In genomic region chr5:76942505-76942904, GRCm38 (mm10) we compare ENCODE assay signal across 24 mouse cellular contexts. TPM values are rescaled to one million over a fixed set of nuclear protein-coding genes. Genes with fewer than 3 reads are reported as not detected.
DNase-seq lines count a peak whose midpoint lies in the region; ATAC-seq lines count a peak whose summit lies in the region.
"Had no signal": no experiment of that assay in that cellular context is flagged by ENCODE, and none has a peak within 500 bp of the region (broad histone marks: within the 10 kb centered on the region; RNA-seq: fewer than 3 reads in every experiment).

No protein-coding gene starts in this region.

- no peak overlapping the region for H3K4me3 ChIP-seq in liver, embryonic 16.5 days (ENCODE audit: low read depth, low read length)
- no peak overlapping the region for H3K4me3 ChIP-seq in liver, embryonic 12.5 days
- H3K4me3 ChIP-seq: embryonic facial prominence, embryonic 10.5 days; hindbrain, embryonic 15.5 days; midbrain, embryonic 12.5 days; neural tube, embryonic 15.5 days had no signal

- no peak overlapping the region for H3K27ac ChIP-seq in liver, embryonic 16.5 days (ENCODE audit: low read length)
- no peak overlapping the region for H3K27ac ChIP-seq in liver, embryonic 12.5 days
- H3K27ac ChIP-seq: embryonic facial prominence, embryonic 10.5 days; hindbrain, embryonic 15.5 days; midbrain, embryonic 12.5 days; neural tube, embryonic 15.5 days had no signal

- H3K4me2 ChIP-seq in liver, embryonic 16.5 days (ENCODE audit: low read depth, low read length) = no peak overlapping the region
- H3K4me2 ChIP-seq in liver, embryonic 12.5 days = no peak overlapping the region
- H3K4me2 ChIP-seq: heart, embryonic 11.5 days; hindbrain, embryonic 15.5 days; midbrain, embryonic 12.5 days; neural tube, embryonic 15.5 days had no signal

- no peak overlapping the region for H3K9ac ChIP-seq in liver, embryonic 16.5 days (ENCODE audit: low read depth, low read length)
- H3K9ac ChIP-seq in liver, embryonic 12.5 days = no peak overlapping the region
- H3K9ac ChIP-seq: forebrain, postnatal 0 days; hindbrain, embryonic 15.5 days; midbrain, embryonic 12.5 days; neural tube, embryonic 15.5 days had no signal

- no peaks in the 10 kb centered on the region for H3K9me3 ChIP-seq in liver, embryonic 16.5 days (replicated peaks; ENCODE audit: control insufficient read depth, low read length)
- H3K9me3 ChIP-seq in liver, embryonic 12.5 days (replicated peaks) = peaks cover 10% of the 10 kb centered on the region; the same call in 1 of the 2 replicates
- H3K9me3 ChIP-seq: hindbrain, embryonic 15.5 days; neural tube, embryonic 15.5 days had no signal

- DNase-seq in kidney, adult 9 months = peak; percentile 88
- peak; percentile 48 to 64 for DNase-seq in kidney, postnatal 25 days
- no peak for DNase-seq in embryo, embryonic 11 days
- no peak for DNase-seq in layer of hippocampus, adult 8-10 months (ENCODE audit: low spot score in 2 of 2)
- DNase-seq: adrenal gland, adult 8-10 months; B cell, adult 2 months; cerebellum, adult 2 months; cerebellum, postnatal 36 days; forebrain, postnatal 0 days; gastrocnemius, postnatal 14 days; heart, adult 11 months; layer of hippocampus, adult 9-11 months; lung, adult 2 months; lung, postnatal 14 days; thymus, postnatal 25 days had no signal

- no peaks in the 10 kb centered on the region for H3K27me3 ChIP-seq in liver, embryonic 16.5 days (ENCODE audit: control insufficient read depth, insufficient read depth, low read depth, low read length)
- no peaks in the 10 kb centered on the region for H3K27me3 ChIP-seq in liver, embryonic 12.5 days (replicated peaks)
- H3K27me3 ChIP-seq: CH12.LX; hindbrain, embryonic 15.5 days; midbrain, embryonic 12.5 days; neural tube, embryonic 15.5 days had no signal

- ATAC-seq in liver, embryonic 16.5 days (ENCODE audit: low read depth) = peak; percentile 74
- no peak for ATAC-seq in liver, embryonic 12.5 days
- no peak for ATAC-seq in activated CD4-positive, CD25-positive, alpha-beta regulatory T cell, adult 4 months
- ATAC-seq: forebrain, postnatal 0 days had no signal

- WGBS in liver, embryonic 16.5 days (ENCODE audit: insufficient replicate concordance) = 71% methylated on average over 4 of the region's 4 CpGs
- 70% methylated on average over 4 of the region's 4 CpGs for WGBS in liver, embryonic 12.5 days (ENCODE audit: insufficient replicate concordance)

- H3K4me1 ChIP-seq in liver, embryonic 16.5 days (ENCODE audit: control insufficient read depth, low read depth, low read length) = peaks cover 9% of the 10 kb centered on the region
- peaks cover 19% of the 10 kb centered on the region for H3K4me1 ChIP-seq in liver, embryonic 12.5 days
- H3K4me1 ChIP-seq: hindbrain, embryonic 15.5 days had no signal

- H3K36me3 ChIP-seq in liver, embryonic 16.5 days (ENCODE audit: control insufficient read depth, insufficient read depth) = peaks cover 14% of the 10 kb centered on the region
- peaks cover 54% of the 10 kb centered on the region for H3K36me3 ChIP-seq in liver, embryonic 12.5 days
- H3K36me3 ChIP-seq: hindbrain, embryonic 15.5 days had no signal

RNA-seq across cellular contexts. Expression of gene Paics, which starts 8.6 kb away (rescaled TPM):
- 139 and 155 TPM in 2 replicates for polyA plus RNA-seq in liver, embryonic 16.5 days (2015; fragmentation: Nextera tagmentation; extraction: Ambion mirVana)
- polyA plus RNA-seq in liver, embryonic 12.5 days (2016; fragmentation: Nextera tagmentation; extraction: Ambion mirVana) = 246 and 250 TPM in 2 replicates
- 100 to 1,000 TPM; 185 to 199 TPM for polyA plus RNA-seq in activated CD4-positive, CD25-positive, alpha-beta regulatory T cell, adult 4 months (2017; shearing (Covaris generic))
- 100 to 1,000 TPM in 1 of 4 experiments, 10 to 100 TPM in 3; 92.1 to 101 (median 97.4) TPM for total RNA-seq in layer of hippocampus, adult 8-10 months (2022)

RNA-seq across cellular contexts. Expression of gene Ppat, which starts 8.9 kb away (rescaled TPM):
- 18.0 and 20.1 TPM in 2 replicates for polyA plus RNA-seq in liver, embryonic 16.5 days (2015; fragmentation: Nextera tagmentation; extraction: Ambion mirVana)
- 49.0 and 49.2 TPM in 2 replicates for polyA plus RNA-seq in liver, embryonic 12.5 days (2016; fragmentation: Nextera tagmentation; extraction: Ambion mirVana)
- polyA plus RNA-seq in activated CD4-positive, CD25-positive, alpha-beta regulatory T cell, adult 4 months (2017; shearing (Covaris generic)) = 10 to 100 TPM; 27.9 to 35.6 TPM
- total RNA-seq in layer of hippocampus, adult 8-10 months (2022) = 10 to 100 TPM; 14.9 to 16.8 (median 16.1) TPM

RNA-seq across cellular contexts. Expression of gene Srp72, which starts 32.0 kb away (rescaled TPM):
- polyA plus RNA-seq in liver, embryonic 16.5 days (2015; fragmentation: Nextera tagmentation; extraction: Ambion mirVana) = 43.9 and 44.3 TPM in 2 replicates
- 58.9 and 61.9 TPM in 2 replicates for polyA plus RNA-seq in liver, embryonic 12.5 days (2016; fragmentation: Nextera tagmentation; extraction: Ambion mirVana)
- 100 to 1,000 TPM; 123 to 144 TPM for polyA plus RNA-seq in activated CD4-positive, CD25-positive, alpha-beta regulatory T cell, adult 4 months (2017; shearing (Covaris generic))
- total RNA-seq in layer of hippocampus, adult 8-10 months (2022) = 100 to 1,000 TPM; 101 to 116 (median 107) TPM

RNA-seq across cellular contexts. Expression of gene Aasdh, which starts 37.2 kb away (rescaled TPM):
- 5.8 and 6.1 TPM in 2 replicates for polyA plus RNA-seq in liver, embryonic 16.5 days (2015; fragmentation: Nextera tagmentation; extraction: Ambion mirVana)
- polyA plus RNA-seq in liver, embryonic 12.5 days (2016; fragmentation: Nextera tagmentation; extraction: Ambion mirVana) = 12.5 and 13.0 TPM in 2 replicates
- 10 to 100 TPM in 1 of 2 experiments, 1 to 10 TPM in 1; 9.3 to 16.3 TPM for polyA plus RNA-seq in activated CD4-positive, CD25-positive, alpha-beta regulatory T cell, adult 4 months (2017; shearing (Covaris generic))
- 10 to 100 TPM; 27.3 to 35.6 (median 30.3) TPM for total RNA-seq in layer of hippocampus, adult 8-10 months (2022)

Comparison
In these comparisons a context has a peak if more than half of its experiments do, and no peak if none do; other contexts are left out.
1. DNase-seq: peak in kidney, adult 9 months (single experiment) and kidney, postnatal 25 days (2 of 2); none in embryo, embryonic 11 days (single experiment) and layer of hippocampus, adult 8-10 months (0 of 2).